ENCODE assay signal across 9 mouse cellular contexts in genomic region chr4:133864380-133864981, GRCm38 (mm10). TPM values are rescaled to one million over a fixed set of nuclear protein-coding genes. Genes with fewer than 3 reads are reported as not detected.
DNase-seq lines count a peak whose midpoint lies in the region; ATAC-seq and TF ChIP-seq lines count a peak whose summit lies in the region.
"Had no signal": no experiment of that assay in that cellular context is flagged by ENCODE, and none has a peak within 500 bp of the region (broad histone marks: within the 10 kb centered on the region; RNA-seq: fewer than 3 reads in every experiment).

No protein-coding gene starts in this region.

- peaks cover 4% of the 10 kb centered on the region; the same call in 1 of the 2 replicates for H3K4me1 ChIP-seq in heart, embryonic 11.5 days (ENCODE audit: control insufficient read depth, insufficient read depth, low read length)
- H3K4me1 ChIP-seq in heart, embryonic 12.5 days (replicated peaks), result peaks cover 14% of the 10 kb centered on the region
- peaks cover 16% of the 10 kb centered on the region for H3K4me1 ChIP-seq in forebrain, embryonic 13.5 days

- H3K27ac ChIP-seq in heart, embryonic 11.5 days (ENCODE audit: low read depth, low read length), result no peak overlapping the region
- H3K27ac ChIP-seq in heart, embryonic 12.5 days (ENCODE audit: poor library complexity, severe bottlenecking), result no peak overlapping the region
- H3K27ac ChIP-seq in forebrain, embryonic 13.5 days, result peak overlapping the region; percentile 52

- in situ Hi-C loops in Patski (cut with MboI; ENCODE audit: low pct_unique_long_range_greater_than_20kb), result no loop called here

- H3K27me3 ChIP-seq in heart, embryonic 11.5 days (ENCODE audit: control insufficient read depth, insufficient read depth, low read length), result no peaks in the 10 kb centered on the region
- no peaks in the 10 kb centered on the region for H3K27me3 ChIP-seq in heart, embryonic 12.5 days (replicated peaks)
- H3K27me3 ChIP-seq in Patski, result no peaks in the 10 kb centered on the region
- H3K27me3 ChIP-seq in forebrain, embryonic 13.5 days, result no peaks in the 10 kb centered on the region

- CTCF ChIA-PET in Patski (lab: Charles Lee), result interaction anchor here (1.2 to 2.0 kb wide), 2 partner anchors 14 to 47 kb away, joined by 5 read pairs; no protein-coding TSS in a partner anchor

- no peak for TF ChIP-seq CTCF in Patski (IDR thresholded peaks at IDR 0.05)

- DNase-seq in Patski (ENCODE audit: low read depth, low spot score), result no peak
- DNase-seq in kidney, postnatal 4 days, result peak; percentile 43 to 55
- no peak for DNase-seq in cerebellum, adult 11-12 months
- DNase-seq in urinary bladder, postnatal 36 days (ENCODE audit: low spot score in 2 of 2), result no peak
- no peak for DNase-seq in urinary bladder, postnatal 4 days (ENCODE audit: low spot score in 2 of 2)

- WGBS in heart, embryonic 11.5 days (ENCODE audit: insufficient replicate concordance), result 69% methylated on average over 13 of the region's 13 CpGs
- WGBS in heart, embryonic 12.5 days, result 79% methylated on average over 13 of the region's 13 CpGs
- 28% methylated on average over 13 of the region's 13 CpGs for WGBS in forebrain, embryonic 13.5 days

- POLR2A ChIA-PET in Patski (lab: Charles Lee), result interaction anchor here (1.2 to 1.5 kb wide), 2 partner anchors 21 to 24 kb away, joined by 3 to 4 read pairs; no protein-coding TSS in a partner anchor

- 0 out of 2 replicates have a peak, but pooled peaks cover 5% of the 10 kb centered on the region for H3K36me3 ChIP-seq in heart, embryonic 11.5 days (ENCODE audit: control insufficient read depth, insufficient read depth, low read length)
- H3K36me3 ChIP-seq in heart, embryonic 12.5 days, result peaks cover 29% of the 10 kb centered on the region
- H3K36me3 ChIP-seq in forebrain, embryonic 13.5 days (ENCODE audit: poor library complexity, severe bottlenecking), result 0 out of 2 replicates have a peak, but pooled peaks cover 4% of the 10 kb centered on the region

- no peak for ATAC-seq in heart, embryonic 11.5 days (replicated peaks; ENCODE audit: insufficient number of reproducible peaks, low FRiP score, low TSS enrichment)
- ATAC-seq in heart, embryonic 12.5 days (ENCODE audit: insufficient number of reproducible peaks, low FRiP score), result no peak
- peak; percentile 52 for ATAC-seq in Patski
- ATAC-seq in forebrain, embryonic 13.5 days, result 0 out of 2 replicates have a peak, but pooled peaks have one; percentile 19

- H3K4me3 ChIP-seq in heart, embryonic 11.5 days (ENCODE audit: low read depth, low read length), result no peak overlapping the region
- no peak overlapping the region for H3K4me3 ChIP-seq in heart, embryonic 12.5 days
- H3K4me3 ChIP-seq in forebrain, embryonic 13.5 days, result no peak overlapping the region
- H3K4me3 ChIP-seq: myocyte had no signal

- no peaks in the 10 kb centered on the region for H3K9me3 ChIP-seq in heart, embryonic 11.5 days (replicated peaks; ENCODE audit: control insufficient read depth, low read length)
- H3K9me3 ChIP-seq in heart, embryonic 12.5 days (replicated peaks), result no peaks in the 10 kb centered on the region
- H3K9me3 ChIP-seq in forebrain, embryonic 13.5 days (replicated peaks), result no peaks in the 10 kb centered on the region

- 0 out of 2 replicates have a peak overlapping the region, but pooled peaks have one; percentile 39 for H3K9ac ChIP-seq in heart, embryonic 11.5 days (ENCODE audit: low read depth, low read length)
- no peak overlapping the region for H3K9ac ChIP-seq in heart, embryonic 12.5 days
- H3K9ac ChIP-seq in forebrain, embryonic 13.5 days, result peak overlapping the region; percentile 14

- no peak overlapping the region for H3K4me2 ChIP-seq in heart, embryonic 11.5 days
- no peak overlapping the region for H3K4me2 ChIP-seq in heart, embryonic 12.5 days
- no peak overlapping the region for H3K4me2 ChIP-seq in forebrain, embryonic 13.5 days

RNA-seq across cellular contexts. Expression of gene Rps6ka1, which starts 23.1 kb away (rescaled TPM):
- polyA plus RNA-seq in heart, embryonic 11.5 days (2014; fragmentation: Nextera tagmentation; extraction: Ambion mirVana), result 20.9 and 23.1 TPM in 2 replicates
- polyA plus RNA-seq in heart, embryonic 12.5 days (2016; fragmentation: Nextera tagmentation; extraction: Ambion mirVana), result 21.7 and 23.5 TPM in 2 replicates
- polyA plus RNA-seq in Patski (2021), result 58.1 TPM
- polyA plus RNA-seq in forebrain, embryonic 13.5 days (2015; fragmentation: Nextera tagmentation; extraction: Ambion mirVana), result 14.5 and 15.2 TPM in 2 replicates

Comparison
In these comparisons a context has a peak if more than half of its experiments do, and no peak if none do; other contexts are left out.
1. ATAC-seq: peak in Patski (single experiment) and forebrain, embryonic 13.5 days (single experiment); none in heart, embryonic 11.5 days (single experiment) and heart, embryonic 12.5 days (single experiment).
2. DNase-seq: peak in kidney, postnatal 4 days (2 of 2); none in Patski (single experiment), cerebellum, adult 11-12 months (single experiment), urinary bladder, postnatal 36 days (0 of 2) and urinary bladder, postnatal 4 days (0 of 2).